Mouse (Mus musculus) heart, postnatal 10 days (tissue): ENCODE data around the gene Bphl. TPM values are rescaled to one million over a fixed set of nuclear protein-coding genes. Genes with fewer than 3 reads are reported as not detected.
A peak's percentile ranks its signal among the peaks of the same experiment; 100 is the strongest.

ENCODE experiments used
- DNase-seq, 2 experiments: peaks; one replicate each; pipeline ENCODE4 v3.0.0; 2021
- intact Hi-C: fragments of 180-260 bp; cut with DNase I; formaldehyde crosslinking; loops from one replicate; pipeline ENCODE4 v1.15.1; 2025
- total RNA-seq, 2 experiments: library from RNA; stranded (reverse); gene quantifications; 2 replicates each; pipeline ENCODE4 v1.2.3; 2021

Gene Bphl
- total RNA-seq, result 10 to 100 TPM; 30.4 to 33.8 TPM

GRCm38 (mm10) chr13:34037172-34038055 is at the start of gene Bphl:
TSS of gene Bphl (plus strand) at chr13:34037597.
- intact Hi-C loops, result no loop called here
- DNase-seq, result peak; percentile 94 to 95

- intact Hi-C loops, result no loop called here
- DNase-seq, result no peak
Observed at GRCm38 (mm10) chr13:33989625-33990024, 47.8 kb upstream of the Bphl start.

- intact Hi-C loops, result loop anchor here (1.0 kb wide), 1 partner anchor 38 kb away; no protein-coding TSS in a partner anchor
Observed at GRCm38 (mm10) chr13:33995197-33995596, 42.2 kb upstream of the Bphl start.

GRCm38 (mm10) chr13:34002058-34003006 is 35.1 kb upstream of the Bphl start, which contains the start of the genes Ripk1 and Serpinb6a:
TSS of gene Ripk1 (plus strand) at chr13:34002363.
TSS of gene Serpinb6a (minus strand) at chr13:34002794.
- intact Hi-C loops, result no loop called here
- peak; percentile 92 to 95 for DNase-seq

More at GRCm38 (mm10) chr13:33995197-33995596, 42.2 kb upstream of the Bphl start:
- DNase-seq, result peak; percentile 79 to 83

- DNase-seq, result no peak
- intact Hi-C loops, result no loop called here
Observed at GRCm38 (mm10) chr13:34003058-34003457, 34.3 kb upstream of the Bphl start.

GRCm38 (mm10) chr13:34007234-34007633 is 30.2 kb upstream of the Bphl start:
- intact Hi-C loops, result no loop called here
- DNase-seq, result no peak

GRCm38 (mm10) chr13:34016927-34017569 is 20.3 kb upstream of the Bphl start:
- intact Hi-C loops, result no loop called here
- no peak for DNase-seq

- DNase-seq, result no peak
- intact Hi-C loops, result no loop called here
Observed at GRCm38 (mm10) chr13:34018521-34018920, 18.9 kb upstream of the Bphl start.

- intact Hi-C loops, result no loop called here
- no peak for DNase-seq
Observed at GRCm38 (mm10) chr13:34021998-34022397, 15.4 kb upstream of the Bphl start.

GRCm38 (mm10) chr13:34032041-34032440 is 5.4 kb upstream of the Bphl start:
- no peak for DNase-seq
- intact Hi-C loops, result no loop called here

GRCm38 (mm10) chr13:34035424-34035823 is 2.0 kb upstream of the Bphl start:
- intact Hi-C loops, result no loop called here
- no peak for DNase-seq

- intact Hi-C loops, result no loop called here
- DNase-seq, result no peak
Observed at GRCm38 (mm10) chr13:34036726-34037125, 671 bp upstream of the Bphl start.

- intact Hi-C loops, result no loop called here
- DNase-seq, result no peak
Observed at GRCm38 (mm10) chr13:34038056-34038432, 647 bp downstream of the Bphl start.

GRCm38 (mm10) chr13:34038901-34039341 is 1.5 kb downstream of the Bphl start:
- intact Hi-C loops, result no loop called here
- no peak for DNase-seq

- no peak for DNase-seq
- intact Hi-C loops, result loop anchor here (10.0 kb wide), 2 partner anchors 305 to 835 kb away; partner anchors contain the start of genes Prpf4b and Slc22a23
Observed at GRCm38 (mm10) chr13:34040091-34040490, 2.7 kb downstream of the Bphl start.

GRCm38 (mm10) chr13:34043716-34044393 is 6.5 kb downstream of the Bphl start:
- intact Hi-C loops, result loop anchor here (10.0 kb wide), 2 partner anchors 301 to 831 kb away; partner anchors contain the start of genes Prpf4b and Slc22a23
- DNase-seq, result no peak

GRCm38 (mm10) chr13:34045511-34046249 is 8.3 kb downstream of the Bphl start:
- no peak for DNase-seq
- intact Hi-C loops, result loop anchor here (1.0 to 10.0 kb wide), 4 partner anchors 111 to 829 kb away; partner anchors contain the start of genes Prpf4b and Slc22a23

- peak; percentile 88 to 90 for DNase-seq
- intact Hi-C loops, result loop anchor here (1.0 to 10.0 kb wide), 4 partner anchors 110 to 828 kb away; partner anchors contain the start of genes Prpf4b and Slc22a23
Observed at GRCm38 (mm10) chr13:34046421-34047012, 9.1 kb downstream of the Bphl start.
